11 mouse cellular contexts compared by ENCODE assay signal in the genomic region with DNA sequence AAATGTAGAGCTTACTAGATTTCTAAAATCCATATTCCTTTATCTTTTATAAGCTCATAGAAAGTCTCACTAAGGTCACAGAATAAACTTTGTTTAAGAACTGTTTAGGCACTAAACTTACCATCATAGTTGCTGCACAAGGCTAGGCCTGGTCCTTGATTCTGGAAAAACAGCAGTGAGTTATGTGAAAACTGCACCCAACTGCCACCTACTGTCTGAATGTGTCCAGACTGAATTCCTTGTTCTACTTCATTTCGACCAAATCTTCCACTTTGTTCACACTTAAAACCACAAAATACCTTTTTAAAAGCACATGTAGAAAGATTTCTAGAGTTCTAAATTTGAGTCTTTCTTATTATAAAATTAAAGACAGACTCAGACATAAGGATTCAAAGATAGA.
DNase-seq lines count a peak whose midpoint lies in the region; ATAC-seq and TF ChIP-seq lines count a peak whose summit lies in the region.
"Had no signal": no experiment of that assay in that cellular context is flagged by ENCODE, and none has a peak within 500 bp of the region (broad histone marks: within the 10 kb centered on the region; RNA-seq: fewer than 3 reads in every experiment).

No protein-coding gene starts in this region.

- H3K27ac ChIP-seq in hindbrain, postnatal 0 days, result no peak overlapping the region
- no peak overlapping the region for H3K27ac ChIP-seq in hindbrain, embryonic 13.5 days
- H3K27ac ChIP-seq in midbrain, embryonic 14.5 days (replicated peaks; ENCODE audit: low read depth, low read length), result no peak overlapping the region
- no peak overlapping the region for H3K27ac ChIP-seq in midbrain, embryonic 11.5 days (ENCODE audit: low read depth, low read length)
- H3K27ac ChIP-seq in liver, embryonic 12.5 days, result no peak overlapping the region
- H3K27ac ChIP-seq: hindbrain, embryonic 12.5 days had no signal

- H3K4me2 ChIP-seq in hindbrain, postnatal 0 days (ENCODE audit: low read depth, low read length), result no peak overlapping the region
- no peak overlapping the region for H3K4me2 ChIP-seq in hindbrain, embryonic 13.5 days
- H3K4me2 ChIP-seq in midbrain, embryonic 14.5 days (ENCODE audit: low read length), result no peak overlapping the region
- no peak overlapping the region for H3K4me2 ChIP-seq in midbrain, embryonic 11.5 days
- no peak overlapping the region for H3K4me2 ChIP-seq in liver, embryonic 12.5 days
- H3K4me2 ChIP-seq: hindbrain, embryonic 12.5 days had no signal

- TF ChIP-seq CTCF in hindbrain, postnatal 0 days (IDR thresholded peaks at IDR 0.05; ENCODE audit: low read depth), result peak; percentile 60

- peak; percentile 24 to 34 for DNase-seq in cerebellum, postnatal 10 days
- peak; percentile 42 for DNase-seq in hindbrain, postnatal 0 days (ENCODE audit: low spot score)
- peak; percentile 40 for DNase-seq in midbrain, embryonic 14.5 days
- DNase-seq in midbrain, embryonic 11.5 days (ENCODE audit: low spot score, missing footprints), result no peak
- DNase-seq in gastrocnemius, postnatal 4 days (ENCODE audit: low spot score in 2 of 2), result no peak
- DNase-seq: cerebellum, adult 2 months had no signal

- no peak for ATAC-seq in cerebellum, adult (ENCODE audit: insufficient number of reproducible peaks, low FRiP score, low TSS enrichment)
- no peak for ATAC-seq in hindbrain, postnatal 0 days
- no peak for ATAC-seq in hindbrain, embryonic 13.5 days (ENCODE audit: low FRiP score)
- no peak for ATAC-seq in midbrain, embryonic 14.5 days (ENCODE audit: low FRiP score, low TSS enrichment)
- no peak for ATAC-seq in midbrain, embryonic 11.5 days (ENCODE audit: low FRiP score)
- ATAC-seq in liver, embryonic 12.5 days, result no peak

- H3K4me1 ChIP-seq in hindbrain, postnatal 0 days (ENCODE audit: insufficient read depth, low read length), result no peaks in the 10 kb centered on the region
- peaks cover 8% of the 10 kb centered on the region; the same call in 1 of the 2 replicates for H3K4me1 ChIP-seq in hindbrain, embryonic 13.5 days (replicated peaks)
- H3K4me1 ChIP-seq in midbrain, embryonic 14.5 days (ENCODE audit: control insufficient read depth, insufficient read depth, low read length), result no peaks in the 10 kb centered on the region
- H3K4me1 ChIP-seq in midbrain, embryonic 11.5 days (ENCODE audit: control insufficient read depth, insufficient read depth, low read length), result no peaks in the 10 kb centered on the region
- H3K4me1 ChIP-seq in liver, embryonic 12.5 days, result no peaks in the 10 kb centered on the region

- H3K36me3 ChIP-seq in hindbrain, postnatal 0 days (ENCODE audit: insufficient read depth, low read length), result no peaks in the 10 kb centered on the region
- peaks cover 2% of the 10 kb centered on the region; the same call in 1 of the 2 replicates for H3K36me3 ChIP-seq in hindbrain, embryonic 13.5 days
- H3K36me3 ChIP-seq in midbrain, embryonic 14.5 days (ENCODE audit: control insufficient read depth, insufficient read depth, low read length), result no peaks in the 10 kb centered on the region
- no peaks in the 10 kb centered on the region for H3K36me3 ChIP-seq in midbrain, embryonic 11.5 days (ENCODE audit: control insufficient read depth, insufficient read depth, low read length)
- peaks cover 28% of the 10 kb centered on the region for H3K36me3 ChIP-seq in liver, embryonic 12.5 days
- H3K36me3 ChIP-seq: hindbrain, embryonic 12.5 days had no signal

- H3K4me3 ChIP-seq in hindbrain, postnatal 0 days (ENCODE audit: low read length), result no peak overlapping the region
- no peak overlapping the region for H3K4me3 ChIP-seq in hindbrain, embryonic 13.5 days
- no peak overlapping the region for H3K4me3 ChIP-seq in midbrain, embryonic 14.5 days (replicated peaks; ENCODE audit: low read depth, low read length)
- H3K4me3 ChIP-seq in midbrain, embryonic 11.5 days (ENCODE audit: low read depth, low read length), result no peak overlapping the region
- no peak overlapping the region for H3K4me3 ChIP-seq in liver, embryonic 12.5 days
- H3K4me3 ChIP-seq: erythroblast, embryonic 14.5 days; hindbrain, embryonic 12.5 days had no signal

- no peaks in the 10 kb centered on the region for H3K9me3 ChIP-seq in hindbrain, postnatal 0 days (ENCODE audit: low read length)
- no peaks in the 10 kb centered on the region for H3K9me3 ChIP-seq in hindbrain, embryonic 13.5 days
- H3K9me3 ChIP-seq in midbrain, embryonic 14.5 days (ENCODE audit: control insufficient read depth, low read length), result no peaks in the 10 kb centered on the region
- H3K9me3 ChIP-seq in midbrain, embryonic 11.5 days (ENCODE audit: control insufficient read depth, low read length), result no peaks in the 10 kb centered on the region
- no peaks in the 10 kb centered on the region for H3K9me3 ChIP-seq in liver, embryonic 12.5 days (replicated peaks)
- H3K9me3 ChIP-seq: hindbrain, embryonic 12.5 days had no signal

- WGBS in hindbrain, postnatal 0 days, result 78% methylated on average over 1 of the region's 1 CpGs
- WGBS in hindbrain, embryonic 13.5 days, result 69% methylated on average over 1 of the region's 1 CpGs
- WGBS in midbrain, embryonic 14.5 days, result 81% methylated on average over 1 of the region's 1 CpGs
- WGBS in midbrain, embryonic 11.5 days, result 77% methylated on average over 1 of the region's 1 CpGs
- 70% methylated on average over 1 of the region's 1 CpGs for WGBS in liver, embryonic 12.5 days (ENCODE audit: insufficient replicate concordance)

- no peaks in the 10 kb centered on the region for H3K27me3 ChIP-seq in hindbrain, postnatal 0 days (ENCODE audit: insufficient read depth, low read length)
- H3K27me3 ChIP-seq in hindbrain, embryonic 13.5 days, result no peaks in the 10 kb centered on the region
- H3K27me3 ChIP-seq in midbrain, embryonic 14.5 days (ENCODE audit: control insufficient read depth, insufficient read depth, low read length), result no peaks in the 10 kb centered on the region
- no peaks in the 10 kb centered on the region for H3K27me3 ChIP-seq in midbrain, embryonic 11.5 days (ENCODE audit: control insufficient read depth, insufficient read depth, low read length)
- H3K27me3 ChIP-seq in liver, embryonic 12.5 days (replicated peaks), result no peaks in the 10 kb centered on the region
- H3K27me3 ChIP-seq: hindbrain, embryonic 12.5 days had no signal

- no peak overlapping the region for H3K9ac ChIP-seq in hindbrain, postnatal 0 days (replicated peaks; ENCODE audit: low read length)
- no peak overlapping the region for H3K9ac ChIP-seq in hindbrain, embryonic 13.5 days
- H3K9ac ChIP-seq in midbrain, embryonic 14.5 days (replicated peaks; ENCODE audit: low read length), result no peak overlapping the region
- no peak overlapping the region for H3K9ac ChIP-seq in midbrain, embryonic 11.5 days (ENCODE audit: low read length)
- H3K9ac ChIP-seq in liver, embryonic 12.5 days, result no peak overlapping the region
- H3K9ac ChIP-seq: hindbrain, embryonic 12.5 days had no signal

Comparison
In these comparisons a context has a peak if more than half of its experiments do, and no peak if none do; other contexts are left out.
1. DNase-seq: peak in cerebellum, postnatal 10 days (2 of 2), hindbrain, postnatal 0 days (single experiment) and midbrain, embryonic 14.5 days (single experiment); none in midbrain, embryonic 11.5 days (single experiment) and gastrocnemius, postnatal 4 days (0 of 2).